ENCODE assay signal across 16 mouse cellular contexts in genomic region chr5:90843891-90844290, GRCm38 (mm10). TPM values are rescaled to one million over a fixed set of nuclear protein-coding genes. Genes with fewer than 3 reads are reported as not detected.
"Had no signal": no experiment of that assay in that cellular context is flagged by ENCODE, and none has a peak within 500 bp of the region (broad histone marks: within the 10 kb centered on the region; RNA-seq: fewer than 3 reads in every experiment).

No protein-coding gene starts in this region.

- ATAC-seq: intestine, embryonic 15.5 days; liver, embryonic 12.5 days had no signal

- H3K9me3 ChIP-seq: intestine, embryonic 15.5 days; limb, embryonic 15.5 days; liver, embryonic 12.5 days; midbrain, embryonic 10.5 days; neural tube, embryonic 15.5 days had no signal

- DNase-seq: midbrain, embryonic 14.5 days; right cerebral cortex, adult 18-20 months; right cerebral cortex, postnatal 25 days; thymus, postnatal 4 days had no signal

- H3K9ac ChIP-seq: intestine, embryonic 15.5 days; limb, embryonic 15.5 days; liver, embryonic 12.5 days; neural tube, embryonic 15.5 days had no signal

- H3K4me3 ChIP-seq: intestine, embryonic 15.5 days; limb, embryonic 15.5 days; liver, embryonic 12.5 days; midbrain, embryonic 10.5 days; myocyte; neural tube, embryonic 15.5 days had no signal

- H3K4me1 ChIP-seq: intestine, embryonic 15.5 days; limb, embryonic 15.5 days; liver, embryonic 12.5 days; midbrain, embryonic 10.5 days; neural tube, embryonic 15.5 days had no signal

- H3K4me2 ChIP-seq: intestine, embryonic 15.5 days; limb, embryonic 15.5 days; liver, embryonic 12.5 days; neural tube, embryonic 15.5 days had no signal

- H3K27ac ChIP-seq: intestine, embryonic 15.5 days; limb, embryonic 15.5 days; liver, embryonic 12.5 days; midbrain, embryonic 10.5 days; neural tube, embryonic 15.5 days; stomach, postnatal 0 days had no signal

- H3K36me3 ChIP-seq: intestine, embryonic 15.5 days; limb, embryonic 15.5 days; liver, embryonic 12.5 days; midbrain, embryonic 10.5 days; neural tube, embryonic 15.5 days had no signal

- H3K27me3 ChIP-seq: intestine, embryonic 15.5 days; limb, embryonic 15.5 days; liver, embryonic 12.5 days; neural tube, embryonic 15.5 days had no signal

RNA-seq across cellular contexts. Expression of gene Cxcl1, which starts 47.1 kb away (rescaled TPM):
- polyA plus RNA-seq: midbrain, embryonic 10.5 days; midbrain, embryonic 14.5 days; neural tube, embryonic 11.5 days had no signal

RNA-seq across cellular contexts. Expression of gene Cxcl15, which starts 49.6 kb away (rescaled TPM):
- polyA plus RNA-seq: large intestine, adult 2 months; limb, embryonic 11.5 days; liver, embryonic 12.5 days; liver, embryonic 16.5 days; midbrain, embryonic 10.5 days; midbrain, embryonic 14.5 days; myocyte; neural tube, embryonic 15.5 days had no signal

RNA-seq across cellular contexts. Expression of gene Cxcl3, which starts 58.0 kb away (rescaled TPM):
- polyA plus RNA-seq: large intestine, adult 2 months; liver, embryonic 12.5 days; liver, embryonic 16.5 days; lung, embryonic 16.5 days; midbrain, embryonic 10.5 days; midbrain, embryonic 14.5 days; myocyte; neural tube, embryonic 11.5 days had no signal

RNA-seq across cellular contexts. Expression of gene Cxcl2, which starts 59.8 kb away (rescaled TPM):
- polyA plus RNA-seq: limb, embryonic 11.5 days; limb, embryonic 15.5 days; liver, embryonic 12.5 days; liver, embryonic 16.5 days; lung, embryonic 16.5 days; midbrain, embryonic 10.5 days; midbrain, embryonic 14.5 days; myocyte; neural tube, embryonic 11.5 days; neural tube, embryonic 15.5 days had no signal
